ENCODE assay signal across 1 mouse cellular context in the genomic region with DNA sequence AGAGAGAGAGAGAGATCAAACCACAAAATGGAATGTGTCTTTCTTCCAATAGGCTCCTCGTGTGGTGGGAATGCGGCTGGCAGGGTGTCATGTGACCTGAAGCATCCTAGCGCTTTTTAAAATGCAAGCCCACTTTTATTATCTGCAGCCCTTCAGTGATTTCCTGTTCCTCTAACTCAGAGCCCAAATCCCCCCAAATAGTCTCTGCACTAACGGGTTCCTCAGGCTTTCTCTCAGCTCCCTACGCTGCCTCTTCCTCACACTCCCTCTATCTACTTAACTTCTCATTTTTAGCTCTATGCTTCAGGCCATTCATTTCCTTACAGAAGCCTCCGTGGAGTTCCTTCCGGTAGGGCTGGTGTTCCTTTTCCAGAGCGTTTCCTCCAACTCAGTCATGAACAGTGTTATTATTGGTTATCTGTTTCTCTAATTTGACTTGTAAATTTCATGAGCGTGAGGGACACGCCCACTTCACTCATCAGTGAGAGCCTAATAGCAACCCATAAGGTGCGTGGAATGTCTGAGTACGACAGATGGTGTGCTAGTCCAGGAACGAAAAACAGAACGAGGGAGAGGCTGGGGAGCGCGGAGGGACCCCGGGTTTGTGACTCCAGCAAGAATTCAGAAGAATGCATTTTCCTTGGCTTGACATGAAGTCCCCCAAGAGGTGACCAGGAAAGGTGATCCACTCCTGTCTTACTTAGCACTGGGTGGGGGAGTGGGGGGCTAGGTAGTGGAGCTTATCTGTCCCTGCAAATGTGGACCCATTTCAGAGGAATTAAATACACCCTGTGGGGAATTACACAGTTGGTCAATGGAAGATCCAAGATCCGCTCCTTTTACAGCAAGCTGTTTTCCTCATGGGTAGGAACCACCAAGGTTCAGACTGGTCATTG.
TF ChIP-seq lines count a peak whose summit lies in the region.

No protein-coding gene starts in this region.

TF ChIP-seq in MEL, 35 proteins besides CTCF, POLR2A, EP300 and RAD21 (continued from another document):
- TF ChIP-seq POLR2AphosphoS2 (IDR thresholded peaks at IDR 0.05; ENCODE audit: low read length) (peak; percentile 47; the same call in 1 of the 2 replicates), ZMIZ1 (IDR thresholded peaks at IDR 0.05; ENCODE audit: low read depth, low read length) (no peak), ZC3H11A (IDR thresholded peaks at IDR 0.05; ENCODE audit: low read depth, low read length) (no peak), MXI1 (IDR thresholded peaks at IDR 0.05; ENCODE audit: low read depth, low read length) (peak; percentile 65), MEF2A (IDR thresholded peaks at IDR 0.05; ENCODE audit: extremely low read depth, insufficient replicate concordance, low read depth, low read length, poor library complexity, severe bottlenecking) (no peak), MYC (IDR thresholded peaks at IDR 0.05; ENCODE audit: low read depth, low read length) (no peak), TCF12 (IDR thresholded peaks at IDR 0.05; ENCODE audit: low read depth, low read length) (0 out of 2 replicates have a peak, but pooled peaks have one; percentile 25), CHD2 (IDR thresholded peaks at IDR 0.05; ENCODE audit: low read length) (no peak), POLR2AphosphoS5 (IDR thresholded peaks at IDR 0.05; ENCODE audit: borderline replicate concordance, low read depth, low read length) (no peak), KAT2A (conservative IDR thresholded peaks at IDR 0.05; ENCODE audit: low read depth, low read length) (no peak; the same call in 1 of the 2 replicates), SMC3 (IDR thresholded peaks at IDR 0.05; ENCODE audit: low read depth, low read length) (no peak), GATA1 (IDR thresholded peaks at IDR 0.05; ENCODE audit: low read depth, low read length) (peak; percentile 49; the same call in 1 of the 2 replicates), MYB (IDR thresholded peaks at IDR 0.05; ENCODE audit: low read depth, low read length) (no peak), JUND (IDR thresholded peaks at IDR 0.05; ENCODE audit: low read depth, low read length) (0 out of 2 replicates have a peak, but pooled peaks have one; percentile 32), SIN3A (IDR thresholded peaks at IDR 0.05; ENCODE audit: low read length) (peak; percentile 55), USF1 (IDR thresholded peaks at IDR 0.05; ENCODE audit: low read depth, low read length) (no peak; the same call in 1 of the 2 replicates)
